Mouse (Mus musculus) cerebellum, postnatal 36 days (tissue): ENCODE data around the gene Rnf168.

Experiments
- DNase-seq, 2 experiments: peaks; one replicate each; pipeline ENCODE4 v3.0.0; 2021 to 2022; ENCODE audit warnings: mixed read lengths in 2 of 2

The Rnf168 gene

GRCm38 (mm10) chr16:32316601-32317000 lies 39.3 kb downstream of the Rnf168 start:
- DNase-seq, result no peak

DNA sequence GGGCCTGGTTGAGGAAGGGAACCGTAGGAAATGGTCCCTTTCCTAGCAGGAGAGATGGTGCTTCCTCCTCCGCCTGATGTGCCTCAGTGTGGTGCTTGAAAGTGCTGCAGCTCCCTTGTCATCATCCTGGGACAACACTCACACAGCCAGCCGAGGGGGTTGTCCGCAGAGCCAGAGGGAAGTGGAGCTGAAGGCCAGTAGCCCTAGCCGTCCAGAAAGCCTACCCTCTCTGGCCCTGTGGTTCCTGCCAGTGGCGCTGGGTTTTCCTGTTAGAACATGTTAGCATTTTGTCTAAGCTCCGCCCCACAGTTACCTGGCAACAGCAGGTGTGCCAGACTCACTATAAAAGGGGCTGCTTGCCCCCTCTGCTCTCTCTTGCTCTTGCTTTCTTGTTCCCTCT lies 46.7 kb downstream of the Rnf168 start:
- no peak for DNase-seq

GRCm38 (mm10) chr16:32330876-32331670 lies 53.8 kb downstream of the Rnf168 start:
- DNase-seq, result peak in 1 of 2 experiments; percentile 10

DNA sequence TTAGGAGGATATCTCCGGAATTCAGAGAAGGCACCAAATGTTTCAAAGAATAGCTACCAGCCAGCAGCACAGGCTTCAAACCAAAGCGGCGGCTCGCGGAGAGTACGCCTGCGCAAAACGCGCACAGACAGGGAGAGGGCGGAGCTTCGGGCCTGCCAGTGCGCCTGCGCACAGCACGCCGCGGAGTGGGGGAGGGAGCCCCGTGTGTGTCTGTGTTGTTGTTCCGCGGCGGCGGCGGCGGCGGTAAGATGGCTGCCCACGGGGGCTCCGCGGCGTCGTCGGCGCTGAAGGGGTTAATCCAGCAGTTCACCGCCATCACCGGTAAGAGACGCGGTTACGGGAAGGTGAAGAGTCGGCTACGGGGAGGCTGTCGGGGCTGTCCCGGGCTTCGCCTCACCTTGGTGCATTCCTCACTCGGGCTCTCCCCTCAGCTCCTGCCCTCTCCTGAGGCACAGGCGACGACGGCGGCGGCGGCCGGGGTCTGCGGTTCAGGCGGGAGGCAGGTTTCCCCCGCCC lies 54.8 kb downstream of the Rnf168 start, which contains the start of gene Ubxn7:
Gene Ubxn7, plus strand, starts transcription at position 218 of the 516 bp plus-strand sequence.
- peak; percentile 98 to 99 for DNase-seq

GRCm38 (mm10) chr16:32332556-32333511 lies 55.6 kb downstream of the Rnf168 start:
- peak; percentile 31 to 32 for DNase-seq

- DNase-seq, result no peak
These were observed 57.9 kb downstream of the Rnf168 start for GRCm38 (mm10) chr16:32335146-32335545.

DNA sequence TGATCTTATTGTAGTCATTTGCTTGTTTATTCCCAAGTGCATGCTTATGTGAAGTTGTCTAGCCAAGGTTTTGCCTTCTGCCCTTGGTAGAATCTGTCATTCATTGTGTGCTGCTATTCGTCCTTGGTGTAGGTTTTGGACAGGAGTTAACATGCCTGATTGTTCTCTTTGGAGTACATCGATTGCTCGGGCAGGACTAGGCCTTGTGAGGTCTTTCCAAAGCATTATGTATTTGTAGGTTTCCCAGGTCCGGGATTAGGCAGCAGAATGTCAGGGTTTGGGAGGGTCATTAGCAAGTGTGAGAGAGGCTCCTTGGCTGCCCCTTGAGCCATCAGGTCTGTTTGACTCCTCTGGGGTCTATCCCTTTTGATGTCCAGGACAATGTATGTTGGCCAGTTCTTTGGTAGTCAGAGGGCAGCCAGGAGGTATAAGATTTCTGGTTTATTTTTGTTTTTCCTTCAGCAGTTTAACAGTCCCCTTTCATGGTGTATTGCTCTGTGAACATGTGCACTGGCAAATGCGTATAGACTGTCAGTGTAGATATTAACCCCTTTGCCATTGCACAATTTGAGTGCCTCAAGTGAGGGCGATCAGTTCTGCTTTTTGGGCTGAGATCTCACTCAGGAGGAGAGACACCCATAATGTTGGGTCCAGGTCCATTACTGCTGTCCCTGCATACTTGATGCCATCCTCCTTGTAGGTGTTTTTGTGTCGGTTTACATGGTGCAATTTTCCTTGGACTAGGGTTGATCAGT lies 58.9 kb downstream of the Rnf168 start:
- DNase-seq, result no peak

GRCm38 (mm10) chr16:32337001-32337400 lies 59.7 kb downstream of the Rnf168 start:
- no peak for DNase-seq

- DNase-seq, result no peak
These were observed 63.2 kb downstream of the Rnf168 start for GRCm38 (mm10) chr16:32340451-32340850.

- no peak for DNase-seq
These were observed 68.3 kb downstream of the Rnf168 start for GRCm38 (mm10) chr16:32345521-32345920.

DNA sequence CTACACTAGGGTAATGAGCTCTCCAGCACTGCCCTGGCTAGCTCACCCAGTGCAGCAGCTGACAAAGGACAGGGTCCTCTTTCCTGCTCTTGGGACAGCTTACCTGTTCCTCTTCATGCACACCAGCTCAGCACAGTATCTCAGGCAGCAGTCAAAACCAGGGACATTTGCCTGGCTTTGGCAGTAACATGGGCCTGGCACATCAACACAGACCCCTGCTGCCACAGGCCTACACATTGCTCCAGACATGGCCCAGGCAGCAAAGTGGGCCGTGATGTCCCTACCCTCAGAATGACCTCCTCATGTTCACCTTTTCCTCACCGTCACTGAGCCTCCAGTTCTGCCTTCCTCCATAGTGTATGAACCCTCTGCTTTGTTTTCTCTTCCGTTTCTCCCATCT lies 73.5 kb downstream of the Rnf168 start:
- DNase-seq, result peak; percentile 23 to 29
